In genomic region chr13:49320040-49320439, GRCm38 (mm10) we compare ENCODE assay signal across 8 mouse cellular contexts. TPM values are rescaled to one million over a fixed set of nuclear protein-coding genes. Genes with fewer than 3 reads are reported as not detected.
DNase-seq lines count a peak whose midpoint lies in the region; ATAC-seq and TF ChIP-seq lines count a peak whose summit lies in the region.

TSS of gene Fgd3 (minus strand) at chr13:49320311.

- H3K27me3 ChIP-seq in Patski: no peaks in the 10 kb centered on the region
- peaks cover 11% of the 10 kb centered on the region; the same call in 1 of the 2 replicates for H3K27me3 ChIP-seq in hindbrain, embryonic 14.5 days (ENCODE audit: control insufficient read depth, insufficient read depth, low read length)
- 0 out of 2 replicates have a peak, but pooled peaks cover 4% of the 10 kb centered on the region for H3K27me3 ChIP-seq in neural tube, embryonic 11.5 days (ENCODE audit: control insufficient read depth, insufficient read depth, low read length)

- TF ChIP-seq CTCF in Patski (IDR thresholded peaks at IDR 0.05): no peak

- H3K36me3 ChIP-seq in hindbrain, embryonic 14.5 days (replicated peaks; ENCODE audit: control insufficient read depth, insufficient read depth): no peaks in the 10 kb centered on the region
- H3K36me3 ChIP-seq in neural tube, embryonic 11.5 days (ENCODE audit: control insufficient read depth, insufficient read depth, low read length): no peaks in the 10 kb centered on the region

- no peaks in the 10 kb centered on the region for H3K9me3 ChIP-seq in hindbrain, embryonic 14.5 days (ENCODE audit: control insufficient read depth, low read length)
- H3K9me3 ChIP-seq in neural tube, embryonic 11.5 days (ENCODE audit: control insufficient read depth, low read length): no peaks in the 10 kb centered on the region

- H3K4me3 ChIP-seq in hindbrain, embryonic 14.5 days (replicated peaks; ENCODE audit: low read length): peak within 1 kb of the TSS; percentile 33
- peak within 1 kb of the TSS; percentile 18 for H3K4me3 ChIP-seq in neural tube, embryonic 11.5 days (ENCODE audit: low read depth, low read length)

- in situ Hi-C loops in Patski (cut with MboI; ENCODE audit: low pct_unique_long_range_greater_than_20kb): no loop called here

- peak within 1 kb of the TSS; percentile 57 for H3K4me2 ChIP-seq in hindbrain, embryonic 14.5 days (replicated peaks)
- H3K4me2 ChIP-seq in neural tube, embryonic 11.5 days (ENCODE audit: low read depth): peak within 1 kb of the TSS; percentile 40

- intact Hi-C loops in left cerebral cortex, postnatal 36 days (cut with DNase I): no loop called here

- peak within 1 kb of the TSS; percentile 52 for H3K9ac ChIP-seq in hindbrain, embryonic 14.5 days
- H3K9ac ChIP-seq in neural tube, embryonic 11.5 days (ENCODE audit: low read length): peak within 1 kb of the TSS; percentile 23

- ATAC-seq in cerebellum, adult (ENCODE audit: insufficient number of reproducible peaks, low FRiP score, low TSS enrichment): no peak; the same call in 1 of the 2 replicates
- ATAC-seq in Patski: peak; percentile 44
- ATAC-seq in erythroblast, adult 5-6 weeks (replicated peaks; ENCODE audit: low FRiP score, poor library complexity, severe bottlenecking): 0 out of 2 replicates have a peak, but pooled peaks have one; percentile 38
- ATAC-seq in hindbrain, embryonic 14.5 days (ENCODE audit: low FRiP score): peak; percentile 93
- ATAC-seq in neural tube, embryonic 11.5 days (ENCODE audit: insufficient read depth, low FRiP score, low TSS enrichment): peak; percentile 93

- POLR2A ChIA-PET in Patski (lab: Charles Lee): interaction anchor here (1.4 to 6.3 kb wide), 2 partner anchors 21 to 31 kb away, joined by 3 to 38 read pairs; no protein-coding TSS in a partner anchor

- 1% methylated on average over 10 of the region's 10 CpGs for WGBS in hindbrain, embryonic 14.5 days
- WGBS in neural tube, embryonic 11.5 days: 4% methylated on average over 10 of the region's 10 CpGs

- H3K4me1 ChIP-seq in hindbrain, embryonic 14.5 days (replicated peaks; ENCODE audit: control insufficient read depth, insufficient read depth, low read length): peaks cover 20% of the 10 kb centered on the region
- peaks cover 9% of the 10 kb centered on the region; the same call in 1 of the 2 replicates for H3K4me1 ChIP-seq in neural tube, embryonic 11.5 days (ENCODE audit: control insufficient read depth, insufficient read depth, low read length)

- DNase-seq in cerebellum, adult 9-11 months: peak; percentile 27
- no peak for DNase-seq in Patski (ENCODE audit: low read depth, low spot score)
- peak; percentile 68 for DNase-seq in hindbrain, embryonic 14.5 days (ENCODE audit: low spot score)
- peak; percentile 59 to 63 for DNase-seq in left cerebral cortex, postnatal 36 days (ENCODE audit: low spot score in 2 of 2)
- peak; percentile 87 for DNase-seq in neural tube, embryonic 11.5 days (ENCODE audit: low spot score)
- DNase-seq in spleen, adult 18-20 months: no peak

- peak within 1 kb of the TSS; percentile 27; the same call in 1 of the 2 replicates for H3K27ac ChIP-seq in hindbrain, embryonic 14.5 days
- H3K27ac ChIP-seq in neural tube, embryonic 11.5 days (ENCODE audit: low read depth, low read length): no peak within 1 kb of the TSS; the same call in 1 of the 2 replicates

- CTCF ChIA-PET in Patski (lab: Charles Lee): interaction anchor here (1.3 to 5.2 kb wide), 2 partner anchors 22 to 28 kb away, joined by 3 to 30 read pairs; no protein-coding TSS in a partner anchor

RNA-seq across cellular contexts. Expression of gene Fgd3, which starts in this region (rescaled TPM):
- 79.4 TPM for polyA plus RNA-seq in Patski (2021)
- total RNA-seq in erythroblast, adult 5-6 weeks (2015; ENCODE audit: low replicate concordance): 3.1 and 3.3 TPM in 2 replicates
- total RNA-seq in erythroblast, adult 5-6 weeks (2017; ENCODE audit: low replicate concordance): 5.9 and 6.7 TPM in 2 replicates
- 1.5 and 2.2 TPM in 2 replicates for polyA plus RNA-seq in hindbrain, embryonic 14.5 days (2014; fragmentation: Nextera tagmentation; extraction: Ambion mirVana)
- total RNA-seq in left cerebral cortex, postnatal 36 days (2021): 1 to 10 TPM; 6.6 to 7.8 TPM
- polyA plus RNA-seq in neural tube, embryonic 11.5 days (2014; fragmentation: Nextera tagmentation; extraction: Ambion mirVana): 1.1 and 1.2 TPM in 2 replicates

Comparison
In these comparisons a context has a peak if more than half of its experiments do, and no peak if none do; other contexts are left out.
1. RNA of gene Fgd3 (polyA plus RNA-seq): 79.4 TPM in Patski (single experiment); 1.5 to 2.2 TPM in hindbrain, embryonic 14.5 days and 1.1 to 1.2 TPM in neural tube, embryonic 11.5 days; every median in the first group is over 10 times any median in the second.
2. DNase-seq: peak in cerebellum, adult 9-11 months (single experiment), hindbrain, embryonic 14.5 days (single experiment), left cerebral cortex, postnatal 36 days (2 of 2) and neural tube, embryonic 11.5 days (single experiment); none in Patski (single experiment) and spleen, adult 18-20 months (0 of 2).